Mouse (Mus musculus): ENCODE measurements around the gene Adgrv1. TPM values are rescaled to one million over a fixed set of nuclear protein-coding genes. Genes with fewer than 3 reads are reported as not detected.

The Adgrv1 gene
- polyA plus RNA-seq, 1 experiment from 2014 or later = 0.86 TPM

DNA sequence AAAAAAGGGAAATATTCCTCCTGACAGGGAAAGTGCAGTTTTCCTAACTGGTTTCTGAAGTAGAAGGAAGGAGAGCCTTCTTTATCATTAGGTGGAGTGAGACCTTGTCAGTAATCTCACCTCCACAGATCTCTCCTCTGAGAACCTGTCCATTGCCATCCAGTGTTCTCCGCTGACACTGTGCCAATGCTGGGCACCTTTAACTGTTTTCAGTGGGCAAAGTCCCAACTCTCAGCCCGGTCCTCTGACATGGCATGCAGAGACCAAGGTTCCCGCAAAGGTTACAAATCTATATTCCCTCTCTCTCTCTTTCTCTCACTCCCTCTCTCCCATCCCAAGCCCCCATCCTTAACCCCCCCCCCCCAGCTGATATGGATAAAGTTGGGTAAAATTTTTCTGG is 230.1 kb downstream of the Adgrv1 start:
- Histone ChIP-seq H3K36me3 (ENCODE audit: control insufficient read depth, insufficient read depth) (no peaks in the 10 kb centered on the region), H3K27ac (ENCODE audit: low read depth, low read length) (no peak overlapping the region), H3K27me3 (replicated peaks; ENCODE audit: control insufficient read depth, insufficient read depth, low read length) (no peaks in the 10 kb centered on the region), H3K9me3 (ENCODE audit: control insufficient read depth) (no peaks in the 10 kb centered on the region), H3K4me1 (replicated peaks; ENCODE audit: control insufficient read depth, insufficient read depth, low read length) (no peaks in the 10 kb centered on the region), H3K4me2 (replicated peaks; ENCODE audit: low read depth) (no peak overlapping the region), H3K4me3 (ENCODE audit: low read depth, low read length) (no peak overlapping the region), H3K9ac (ENCODE audit: low read depth, low read length) (no peak overlapping the region)
- WGBS = 91% methylated on average over 3 of the region's 3 CpGs
- TF ChIP-seq CTCF (IDR thresholded peaks at IDR 0.05; ENCODE audit: low read depth) = no peak
- no peak for ATAC-seq

DNA sequence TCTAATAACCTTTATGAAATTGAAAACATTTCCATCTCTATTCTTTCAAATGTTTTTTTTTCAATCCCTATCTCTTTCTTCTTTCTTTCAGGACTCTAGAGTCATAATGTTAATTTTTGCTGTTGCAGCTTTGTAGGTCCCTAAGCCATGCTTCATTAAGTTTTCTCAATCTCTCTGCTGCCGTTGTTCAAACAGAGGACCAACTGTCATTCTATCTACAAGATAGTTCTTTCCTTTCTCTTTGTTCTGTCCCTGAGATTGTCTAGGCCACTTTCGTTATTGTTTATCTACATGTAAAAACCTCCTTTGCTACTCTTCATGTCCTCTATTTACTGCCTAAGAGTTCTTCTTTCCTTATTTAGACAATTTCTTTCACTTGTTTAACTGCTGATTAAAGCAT is 230.8 kb downstream of the Adgrv1 start:
- Histone ChIP-seq H3K9ac (ENCODE audit: low read depth, low read length) (no peak overlapping the region), H3K4me3 (ENCODE audit: low read depth, low read length) (no peak overlapping the region), H3K27me3 (replicated peaks; ENCODE audit: control insufficient read depth, insufficient read depth, low read length) (no peaks in the 10 kb centered on the region), H3K9me3 (ENCODE audit: control insufficient read depth) (no peaks in the 10 kb centered on the region), H3K27ac (ENCODE audit: low read depth, low read length) (no peak overlapping the region), H3K4me2 (replicated peaks; ENCODE audit: low read depth) (no peak overlapping the region), H3K4me1 (replicated peaks; ENCODE audit: control insufficient read depth, insufficient read depth, low read length) (no peaks in the 10 kb centered on the region), H3K36me3 (ENCODE audit: control insufficient read depth, insufficient read depth) (no peaks in the 10 kb centered on the region)
- no peak for ATAC-seq
- 48% methylated on average over 2 of the region's 2 CpGs for WGBS
- no peak for TF ChIP-seq CTCF (IDR thresholded peaks at IDR 0.05; ENCODE audit: low read depth)

DNA sequence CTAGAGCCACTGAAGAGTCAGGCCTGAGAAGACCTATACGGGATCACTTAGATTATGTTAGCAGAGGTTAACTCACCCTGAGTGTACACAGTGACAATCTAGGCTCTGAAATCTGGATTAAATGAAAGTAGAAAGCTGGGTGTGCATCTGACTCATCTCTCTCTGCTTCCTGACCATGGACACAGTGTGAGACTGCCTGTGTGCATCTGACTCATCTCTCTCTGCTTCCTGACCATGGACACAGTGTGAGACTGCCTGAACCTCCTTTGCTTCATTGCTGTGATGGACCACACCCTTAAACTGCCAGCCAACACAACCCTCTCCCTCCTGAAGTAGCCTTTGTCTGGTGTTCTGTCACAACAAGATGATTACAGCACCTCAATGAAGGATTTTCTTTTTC is 231.2 kb downstream of the Adgrv1 start:
- H3K4me3 ChIP-seq (ENCODE audit: low read depth, low read length) = no peak overlapping the region
- no peak overlapping the region for H3K27ac ChIP-seq (ENCODE audit: low read depth, low read length)
- peak; percentile 66; the same call in 1 of the 2 replicates for ATAC-seq
- 88% methylated on average over 1 of the region's 1 CpGs for WGBS
- no peaks in the 10 kb centered on the region for H3K4me1 ChIP-seq (replicated peaks; ENCODE audit: control insufficient read depth, insufficient read depth, low read length)
- H3K27me3 ChIP-seq (replicated peaks; ENCODE audit: control insufficient read depth, insufficient read depth, low read length) = no peaks in the 10 kb centered on the region
- no peaks in the 10 kb centered on the region for H3K36me3 ChIP-seq (ENCODE audit: control insufficient read depth, insufficient read depth)
- TF ChIP-seq CTCF (IDR thresholded peaks at IDR 0.05; ENCODE audit: low read depth) = no peak
- no peak overlapping the region for H3K9ac ChIP-seq (ENCODE audit: low read depth, low read length)
- no peak overlapping the region for H3K4me2 ChIP-seq (replicated peaks; ENCODE audit: low read depth)
- H3K9me3 ChIP-seq (ENCODE audit: control insufficient read depth) = no peaks in the 10 kb centered on the region

DNA sequence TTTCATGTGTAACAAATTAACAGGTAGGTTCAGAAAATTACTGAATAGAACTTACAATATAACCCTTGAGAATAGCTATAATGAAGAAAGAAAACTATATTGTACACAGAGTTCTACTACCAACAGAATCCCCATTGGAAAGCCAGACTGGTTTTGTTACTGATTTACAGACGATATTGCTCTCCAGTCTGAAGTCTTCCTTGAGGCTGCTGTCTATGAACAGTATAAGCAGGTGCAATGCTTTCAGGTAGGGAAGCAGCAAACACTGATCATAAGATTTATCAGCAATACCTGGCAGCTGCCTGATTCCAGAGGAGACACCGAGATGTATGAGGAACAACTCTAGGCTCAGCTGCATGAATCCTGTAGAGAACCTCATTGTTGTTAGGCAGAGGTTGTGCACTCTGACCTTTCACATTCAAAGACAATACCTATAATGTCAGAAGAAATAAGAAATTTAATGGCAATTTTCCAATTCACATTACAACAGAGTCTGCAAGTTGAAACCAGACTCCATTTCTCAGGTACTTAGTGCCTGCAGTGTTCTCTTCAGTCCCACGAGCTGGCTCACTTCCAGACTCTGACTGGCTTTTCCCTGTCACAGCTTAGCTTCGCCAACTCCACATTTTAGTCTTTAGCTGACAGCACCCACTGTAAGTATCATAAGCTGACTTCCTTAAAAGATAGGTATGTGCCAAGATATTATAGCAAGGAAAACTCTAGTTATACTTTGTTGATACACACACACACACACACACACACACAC is 247.2 kb downstream of the Adgrv1 start:
- no peak for TF ChIP-seq CTCF (IDR thresholded peaks at IDR 0.05; ENCODE audit: low read depth)
- no peaks in the 10 kb centered on the region for H3K27me3 ChIP-seq (replicated peaks; ENCODE audit: control insufficient read depth, insufficient read depth, low read length)
- H3K4me1 ChIP-seq (replicated peaks; ENCODE audit: control insufficient read depth, insufficient read depth, low read length) = no peaks in the 10 kb centered on the region; the same call in 1 of the 2 replicates
- H3K9ac ChIP-seq (ENCODE audit: low read depth, low read length) = no peak overlapping the region
- H3K4me3 ChIP-seq (ENCODE audit: low read depth, low read length) = no peak overlapping the region
- H3K36me3 ChIP-seq (ENCODE audit: control insufficient read depth, insufficient read depth) = no peaks in the 10 kb centered on the region
- H3K27ac ChIP-seq (ENCODE audit: low read depth, low read length) = peak overlapping the region; percentile 68
- peak; percentile 97 for ATAC-seq
- WGBS = 32% methylated on average over 4 of the region's 4 CpGs
- peak overlapping the region; percentile 32 for H3K4me2 ChIP-seq (replicated peaks; ENCODE audit: low read depth)
- H3K9me3 ChIP-seq (ENCODE audit: control insufficient read depth) = no peaks in the 10 kb centered on the region

DNA sequence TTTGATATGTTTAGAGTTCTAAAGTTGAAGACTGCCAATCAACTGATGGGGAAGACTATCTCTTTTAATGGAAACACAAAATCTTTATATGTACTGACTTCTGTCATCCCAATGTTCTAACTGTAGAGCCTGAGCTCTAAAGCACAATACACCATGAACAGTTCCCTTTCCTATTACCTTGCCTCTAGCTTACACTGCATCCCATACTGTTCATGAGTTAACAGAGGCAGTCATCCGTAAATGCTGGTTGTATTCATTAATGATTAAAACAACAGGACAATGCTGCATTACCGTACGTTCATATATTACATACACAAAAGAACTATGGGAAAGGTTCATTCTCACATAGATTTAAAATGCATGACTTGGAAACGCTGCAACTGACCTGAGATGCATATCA is 251.1 kb downstream of the Adgrv1 start:
- no peak overlapping the region for H3K27ac ChIP-seq (ENCODE audit: low read depth, low read length)
- TF ChIP-seq CTCF (IDR thresholded peaks at IDR 0.05; ENCODE audit: low read depth) = no peak
- H3K9me3 ChIP-seq (ENCODE audit: control insufficient read depth) = no peaks in the 10 kb centered on the region
- no peaks in the 10 kb centered on the region; the same call in 1 of the 2 replicates for H3K4me1 ChIP-seq (replicated peaks; ENCODE audit: control insufficient read depth, insufficient read depth, low read length)
- no peak overlapping the region for H3K4me2 ChIP-seq (replicated peaks; ENCODE audit: low read depth)
- 61% methylated on average over 4 of the region's 4 CpGs for WGBS
- H3K9ac ChIP-seq (ENCODE audit: low read depth, low read length) = no peak overlapping the region
- no peaks in the 10 kb centered on the region for H3K27me3 ChIP-seq (replicated peaks; ENCODE audit: control insufficient read depth, insufficient read depth, low read length)
- no peaks in the 10 kb centered on the region for H3K36me3 ChIP-seq (ENCODE audit: control insufficient read depth, insufficient read depth)
- H3K4me3 ChIP-seq (ENCODE audit: low read depth, low read length) = no peak overlapping the region
- ATAC-seq = no peak

DNA sequence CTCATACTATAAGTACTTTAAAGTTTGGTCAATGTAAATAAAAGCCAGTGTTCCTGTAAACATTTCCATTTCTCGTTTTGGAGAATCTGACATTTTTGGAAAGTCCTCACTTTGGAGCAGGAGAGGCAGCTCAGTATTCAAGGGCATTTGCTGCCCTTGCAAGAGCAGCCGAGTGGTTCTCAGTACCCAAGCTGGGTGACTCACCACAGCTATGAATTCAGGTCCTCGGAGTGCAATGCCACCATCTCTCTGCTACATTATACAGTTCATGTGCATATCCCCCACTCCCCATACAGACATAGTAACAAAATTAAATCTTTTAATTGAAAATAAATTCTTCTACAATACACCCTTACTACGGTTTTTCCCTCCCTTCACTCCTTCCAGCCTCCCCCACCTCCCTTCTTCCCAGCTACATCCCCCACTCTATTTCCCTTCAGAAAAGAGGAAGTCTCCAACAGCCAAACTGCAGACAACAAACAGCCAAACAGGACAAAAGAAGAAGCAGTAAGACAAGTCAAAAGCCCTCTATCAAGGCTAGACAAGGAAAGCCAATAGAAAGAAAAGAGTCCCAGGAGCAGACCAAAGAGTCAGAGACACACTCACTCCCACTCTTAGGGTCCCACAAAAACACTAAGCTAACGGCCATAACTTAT is 262.0 kb downstream of the Adgrv1 start:
- H3K9ac ChIP-seq (ENCODE audit: low read depth, low read length) = no peak overlapping the region
- no peaks in the 10 kb centered on the region; the same call in 1 of the 2 replicates for H3K4me1 ChIP-seq (replicated peaks; ENCODE audit: control insufficient read depth, insufficient read depth, low read length)
- 75% methylated on average over 5 of the region's 5 CpGs for WGBS
- no peak overlapping the region for H3K4me3 ChIP-seq (ENCODE audit: low read depth, low read length)
- H3K27me3 ChIP-seq (replicated peaks; ENCODE audit: control insufficient read depth, insufficient read depth, low read length) = no peaks in the 10 kb centered on the region
- TF ChIP-seq CTCF (IDR thresholded peaks at IDR 0.05; ENCODE audit: low read depth) = no peak
- H3K36me3 ChIP-seq (ENCODE audit: control insufficient read depth, insufficient read depth) = no peaks in the 10 kb centered on the region
- H3K27ac ChIP-seq (ENCODE audit: low read depth, low read length) = no peak overlapping the region
- no peaks in the 10 kb centered on the region for H3K9me3 ChIP-seq (ENCODE audit: control insufficient read depth)
- no peak overlapping the region for H3K4me2 ChIP-seq (replicated peaks; ENCODE audit: low read depth)
- ATAC-seq = no peak
